ENCODE assay signal across 28 mouse cellular contexts in the genomic region with DNA sequence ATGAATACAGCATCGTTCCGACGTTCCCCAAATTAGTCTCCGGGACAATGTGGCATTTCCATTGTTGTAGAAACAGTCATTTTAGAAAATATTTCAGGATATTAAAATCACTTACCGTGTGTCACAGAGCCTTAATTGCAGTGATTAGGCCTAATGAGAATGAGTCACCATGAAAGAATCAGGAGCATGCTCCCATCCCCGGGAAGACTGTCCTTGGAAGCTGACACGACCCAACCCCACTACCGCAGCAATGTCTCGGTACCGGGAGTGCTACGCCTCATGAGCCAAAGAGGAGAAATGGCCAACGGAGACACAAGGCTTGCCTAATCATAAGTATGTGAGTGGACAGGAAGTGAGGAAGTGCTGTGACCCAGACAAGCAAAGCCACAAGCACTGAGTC.
"Had no signal": no experiment of that assay in that cellular context is flagged by ENCODE, and none has a peak within 500 bp of the region (broad histone marks: within the 10 kb centered on the region; RNA-seq: fewer than 3 reads in every experiment).

No protein-coding gene starts in this region.

- ATAC-seq: liver, embryonic 12.5 days; liver, postnatal 0 days; lung, postnatal 0 days; midbrain, embryonic 13.5 days; midbrain, embryonic 15.5 days; midbrain, embryonic 16.5 days had no signal

- H3K36me3 ChIP-seq: limb, embryonic 10.5 days; limb, embryonic 12.5 days; limb, embryonic 13.5 days; limb, embryonic 15.5 days; liver, embryonic 12.5 days; liver, embryonic 13.5 days; liver, embryonic 15.5 days; lung, embryonic 15.5 days; midbrain, embryonic 10.5 days; midbrain, embryonic 12.5 days; midbrain, embryonic 13.5 days; midbrain, embryonic 15.5 days; neural tube, embryonic 12.5 days had no signal

- DNase-seq: left cerebral cortex, postnatal 4 days; liver; liver, embryonic 13.5 days; liver, postnatal 0 days; lung, adult 18-20 months; lung, adult 2 months; lung, embryonic 14.5 days; lung, postnatal 10 days; lung, postnatal 14 days; lung, postnatal 36 days; lung, postnatal 4 days; midbrain, embryonic 14.5 days had no signal

- H3K9me3 ChIP-seq: limb, embryonic 10.5 days; limb, embryonic 12.5 days; limb, embryonic 13.5 days; limb, embryonic 15.5 days; liver, embryonic 15.5 days; lung, embryonic 15.5 days; midbrain, embryonic 10.5 days; midbrain, embryonic 12.5 days; midbrain, embryonic 13.5 days; midbrain, embryonic 15.5 days; neural tube, embryonic 12.5 days had no signal

- H3K27me3 ChIP-seq: limb, embryonic 12.5 days; limb, embryonic 13.5 days; limb, embryonic 15.5 days; liver, embryonic 12.5 days; liver, embryonic 13.5 days; liver, embryonic 15.5 days; lung, embryonic 15.5 days; midbrain, embryonic 12.5 days; midbrain, embryonic 13.5 days; midbrain, embryonic 15.5 days; neural tube, embryonic 12.5 days had no signal

- H3K4me3 ChIP-seq: left cerebral cortex, adult 2 months; limb, embryonic 10.5 days; limb, embryonic 12.5 days; limb, embryonic 13.5 days; limb, embryonic 15.5 days; liver, embryonic 12.5 days; liver, embryonic 13.5 days; liver, embryonic 15.5 days; lung, embryonic 15.5 days; midbrain, embryonic 10.5 days; midbrain, embryonic 12.5 days; midbrain, embryonic 13.5 days; midbrain, embryonic 15.5 days; myocyte; neural tube, embryonic 12.5 days had no signal

- H3K4me1 ChIP-seq: limb, embryonic 10.5 days; limb, embryonic 12.5 days; limb, embryonic 13.5 days; limb, embryonic 15.5 days; liver, embryonic 12.5 days; liver, embryonic 13.5 days; liver, embryonic 15.5 days; lung, embryonic 15.5 days; midbrain, embryonic 10.5 days; midbrain, embryonic 12.5 days; midbrain, embryonic 13.5 days; midbrain, embryonic 15.5 days; neural tube, embryonic 12.5 days had no signal
